Mouse (Mus musculus) E14TG2a.4 (cell line): ENCODE results near the gene Ikzf3.

Experiments used
- CTCF ChIP-seq: conservative IDR thresholded peaks from 2 replicates; pipeline ENCODE4 v1.5.1; 2014; ENCODE audit warnings: low read length
- NANOG ChIP-seq: IDR thresholded peaks from 2 replicates; pipeline ENCODE4 v1.6.1; 2014; ENCODE audit warnings: borderline replicate concordance, low read length, mixed read lengths
- POU5F1 ChIP-seq: IDR thresholded peaks from 2 replicates; pipeline ENCODE4 v1.6.1; 2014; ENCODE audit warnings: low read length, borderline replicate concordance

DNA sequence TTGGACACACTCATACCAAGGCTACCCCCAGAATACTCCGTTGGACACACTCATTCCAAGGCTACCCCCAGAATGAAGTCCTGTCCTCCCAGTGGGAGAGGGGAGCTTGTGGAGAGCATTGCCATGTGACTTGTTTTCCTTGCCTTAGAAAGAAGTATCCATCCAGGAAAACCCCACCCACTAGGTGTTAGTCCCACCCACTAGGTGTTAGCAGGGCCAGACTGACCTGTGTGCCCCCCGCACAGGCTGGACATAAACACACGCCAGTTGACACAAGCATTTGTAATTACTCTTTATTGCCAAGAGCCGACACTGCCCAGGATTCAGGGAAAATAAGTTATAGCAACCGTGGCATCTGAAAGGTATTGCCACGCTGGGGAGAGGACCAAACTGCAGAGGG lies 108.4 kb downstream of the Ikzf3 start:
- TF ChIP-seq CTCF (no peak), NANOG (no peak), POU5F1 (no peak)
